Mouse (Mus musculus) right cerebral cortex, adult 18-20 months (tissue): ENCODE results near the gene Arsb.
"Not testable (repeated sequence)": the region's sequence is repeated elsewhere in the genome, so short reads cannot be mapped to it uniquely, and the experiment has no call there.

ENCODE experiments used
- DNase-seq: peaks from one replicate; pipeline ENCODE4 v3.0.0; 2022; ENCODE audit warnings: mixed read lengths

Gene Arsb

DNA sequence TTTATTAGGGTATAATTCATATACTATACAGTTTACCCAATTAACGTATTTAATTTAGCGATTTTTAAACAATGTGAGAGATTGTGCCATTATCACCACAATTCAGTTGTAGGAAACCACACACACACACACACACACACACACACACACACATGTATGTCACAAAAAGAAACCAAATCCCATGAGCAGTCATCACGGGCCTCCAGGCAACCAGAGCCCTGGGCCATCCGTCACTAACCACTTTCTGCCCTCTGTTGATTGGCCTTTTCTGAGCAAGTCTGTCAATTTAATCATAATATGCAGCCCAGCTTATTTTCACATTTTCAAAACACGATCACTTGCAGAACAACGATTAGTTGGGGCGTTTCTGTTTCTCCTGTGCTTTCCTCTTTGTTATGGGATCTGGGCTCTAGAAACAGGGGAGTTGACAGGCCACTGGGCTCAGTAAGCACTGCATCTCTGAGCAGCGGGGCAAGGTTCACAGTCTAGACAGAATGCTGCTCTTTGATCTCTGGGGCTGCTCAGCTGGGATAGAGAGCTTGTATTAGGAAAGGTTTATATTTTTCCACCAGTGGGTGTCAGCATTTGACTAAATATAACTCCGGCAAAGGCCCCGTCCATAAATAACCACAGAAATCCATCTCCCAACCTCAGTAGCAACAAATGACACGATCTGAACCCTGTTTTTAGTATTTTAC lies 21.7 kb downstream of the Arsb start:
- DNase-seq, result peak; percentile 37

DNA sequence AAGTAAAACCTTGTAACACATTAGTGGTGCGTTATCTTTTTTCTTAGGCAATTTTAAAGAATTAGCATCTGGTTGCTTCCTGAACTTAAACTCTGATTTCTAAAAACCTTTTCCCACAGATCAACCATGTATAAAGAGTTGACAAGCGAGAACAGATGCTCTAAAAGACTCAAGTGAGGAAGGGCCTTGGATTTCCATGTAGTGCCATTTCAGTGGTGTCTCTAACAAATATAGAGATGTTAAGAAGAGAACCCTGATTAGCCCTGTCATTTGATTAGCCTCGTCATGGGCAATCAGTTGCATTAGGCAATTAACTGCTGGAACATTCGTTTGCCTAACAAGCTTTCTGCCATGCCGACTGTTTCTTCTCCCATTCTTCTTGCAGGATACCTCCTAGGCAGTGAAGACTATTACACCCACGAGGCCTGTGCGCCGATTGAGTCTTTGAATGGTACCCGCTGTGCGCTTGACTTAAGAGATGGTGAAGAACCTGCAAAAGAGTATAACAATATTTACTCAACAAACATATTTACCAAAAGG lies 22.3 kb downstream of the Arsb start:
- DNase-seq, result no peak

DNA sequence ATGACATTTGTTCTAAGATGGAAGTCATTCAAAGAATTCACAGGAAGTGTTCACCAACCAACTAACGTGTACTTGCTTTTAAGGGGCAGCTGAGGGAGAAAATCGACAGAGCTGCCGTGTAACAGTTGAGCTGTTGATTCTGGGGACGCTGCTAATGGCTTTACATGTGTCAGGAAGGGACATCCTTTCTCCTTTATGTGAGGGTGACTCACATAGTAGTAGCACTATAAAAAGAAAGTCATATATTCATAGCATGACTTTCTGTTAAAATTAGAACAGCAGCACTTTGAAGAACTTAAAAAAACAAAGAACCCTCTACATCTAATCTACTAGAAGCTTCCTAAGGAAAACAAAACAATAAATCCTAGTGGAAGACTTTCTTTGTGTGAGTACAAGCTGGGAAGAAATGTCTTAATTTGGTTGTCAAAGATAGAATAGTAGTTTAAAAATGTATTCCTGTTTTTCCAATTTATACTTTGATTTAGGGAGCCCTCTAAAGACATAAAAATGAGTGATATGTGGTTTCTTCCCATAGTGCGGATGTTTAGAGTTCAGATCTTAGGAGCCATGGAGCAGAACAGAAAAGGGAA lies 25.7 kb downstream of the Arsb start:
- no peak for DNase-seq

DNA sequence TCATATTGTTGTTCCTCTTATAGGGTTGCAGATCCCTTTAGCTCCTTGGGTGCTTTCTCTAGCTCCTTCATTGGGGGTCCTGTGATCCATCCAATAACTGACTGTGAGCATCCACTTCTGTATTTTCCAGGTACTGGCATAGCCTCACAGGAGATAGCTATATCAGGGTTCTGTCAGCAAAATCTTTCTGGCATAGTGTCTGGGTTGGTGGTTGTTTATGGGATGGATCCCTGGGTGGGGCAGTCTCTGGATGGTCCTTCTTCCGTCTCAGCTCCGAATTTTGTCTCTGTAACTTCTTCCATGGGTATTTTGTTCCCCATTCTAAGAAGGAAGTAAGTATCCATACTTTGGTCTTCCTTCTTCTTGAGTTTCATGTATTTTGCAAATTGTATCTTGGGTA lies 38.9 kb downstream of the Arsb start:
- not testable (repeated sequence) for DNase-seq

DNA sequence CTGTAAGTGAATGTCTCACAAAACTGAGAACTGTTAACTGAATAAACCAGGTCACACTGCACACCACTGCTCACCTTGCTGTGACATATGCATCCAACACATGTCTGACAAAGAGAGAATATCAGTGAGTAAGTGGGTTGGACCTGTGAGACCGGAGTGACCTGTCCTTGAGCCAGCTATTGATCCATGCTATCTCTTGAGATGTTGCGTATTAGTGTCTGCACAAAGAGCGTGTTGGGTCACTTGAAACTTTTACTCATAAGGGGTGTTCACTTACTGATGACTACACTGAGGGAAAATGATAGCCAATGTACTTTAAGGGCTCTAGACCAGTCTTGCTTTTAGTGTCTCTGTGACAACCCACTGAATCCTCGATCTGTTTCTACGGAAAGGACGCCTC lies 42.7 kb downstream of the Arsb start:
- no peak for DNase-seq

DNA sequence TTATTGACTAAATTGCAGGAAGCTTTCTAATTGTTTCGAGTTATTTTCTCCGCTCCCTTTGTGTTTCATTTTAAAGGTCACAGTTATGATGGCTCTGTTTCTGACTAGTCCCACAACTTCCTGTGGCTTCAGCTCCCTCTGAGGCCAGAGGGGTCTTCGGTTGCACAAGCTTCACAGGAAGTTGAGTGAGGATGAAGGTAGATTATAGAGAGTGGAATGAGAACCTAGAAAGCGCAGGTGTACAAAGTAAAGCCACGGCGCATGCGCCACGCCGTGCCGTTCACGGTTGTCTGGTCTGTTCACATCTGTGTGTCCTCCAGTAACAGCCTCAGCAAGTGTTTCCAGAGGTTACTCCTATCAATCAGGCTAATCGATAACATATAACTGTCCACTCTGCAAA lies 43.2 kb downstream of the Arsb start:
- no peak for DNase-seq

DNA sequence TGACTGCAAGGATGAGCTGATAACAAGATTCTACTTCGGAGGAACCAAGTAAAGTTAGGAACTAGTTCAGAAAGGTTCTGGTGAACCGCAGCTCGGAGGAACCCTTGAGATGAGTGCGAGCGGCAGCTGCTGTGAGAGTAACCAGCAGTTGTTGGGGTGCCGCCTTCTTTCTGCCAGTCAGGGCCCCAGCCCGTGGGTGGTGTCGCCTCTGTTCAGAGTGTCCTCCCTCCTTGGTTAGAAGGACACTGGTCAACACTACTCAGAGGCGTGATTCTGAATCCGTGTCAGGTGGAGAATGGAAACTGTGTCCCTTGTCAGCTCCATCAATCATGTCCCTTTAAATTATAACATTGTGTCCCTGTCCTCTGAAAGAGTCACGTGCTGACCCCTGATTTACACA lies 43.7 kb downstream of the Arsb start:
- DNase-seq, result no peak

DNA sequence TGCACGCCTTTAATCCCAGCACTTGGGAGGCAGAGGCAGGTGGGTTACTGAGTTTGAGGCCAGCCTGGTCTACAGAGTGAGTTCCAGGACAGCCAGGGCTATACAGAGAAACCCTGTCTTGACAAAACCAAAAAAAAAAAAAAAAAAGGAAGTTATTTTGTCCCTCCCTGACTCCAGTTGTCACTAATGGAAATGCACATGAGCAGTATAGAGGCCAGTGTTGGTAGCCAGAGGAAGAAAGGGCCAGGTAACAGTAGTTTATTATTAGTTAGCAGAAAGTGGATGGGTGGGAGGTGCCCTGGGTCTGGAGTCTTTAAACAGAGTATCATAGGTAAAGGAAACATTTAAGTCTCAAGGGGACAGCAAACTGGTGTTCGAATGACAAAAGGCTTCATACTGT lies 44.7 kb downstream of the Arsb start:
- DNase-seq, result no peak

DNA sequence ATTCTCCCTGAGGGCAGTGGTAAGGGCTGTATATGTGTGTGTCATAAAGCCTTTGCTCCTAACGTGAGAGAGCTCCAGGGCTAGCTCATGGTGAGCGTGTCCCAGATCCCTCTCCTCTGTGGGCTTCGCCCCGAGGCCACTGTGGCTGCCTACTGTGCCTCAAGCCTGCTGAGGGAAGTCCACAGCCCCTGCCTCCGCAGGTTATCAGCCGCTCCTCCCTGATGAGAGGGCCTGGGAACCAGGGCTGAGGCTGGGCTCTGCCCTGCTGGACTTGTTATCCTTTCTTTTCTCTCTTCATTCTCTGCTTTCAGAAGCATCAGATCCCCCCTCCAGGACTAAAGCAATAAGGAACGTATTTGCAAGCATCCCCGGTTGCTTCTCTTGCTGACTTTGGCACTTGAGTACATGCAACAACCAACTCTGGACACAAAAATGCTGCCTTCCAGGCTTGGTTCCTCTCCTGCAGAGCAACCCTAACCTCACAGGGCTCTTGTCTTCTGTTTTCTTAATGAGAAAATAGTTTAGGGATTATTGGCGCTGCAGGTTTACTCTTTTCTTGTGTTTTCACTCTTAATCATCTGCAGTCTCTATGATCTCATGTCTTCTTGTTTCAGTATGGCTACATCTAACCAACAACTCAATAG lies 45.4 kb downstream of the Arsb start:
- DNase-seq, result no peak

DNA sequence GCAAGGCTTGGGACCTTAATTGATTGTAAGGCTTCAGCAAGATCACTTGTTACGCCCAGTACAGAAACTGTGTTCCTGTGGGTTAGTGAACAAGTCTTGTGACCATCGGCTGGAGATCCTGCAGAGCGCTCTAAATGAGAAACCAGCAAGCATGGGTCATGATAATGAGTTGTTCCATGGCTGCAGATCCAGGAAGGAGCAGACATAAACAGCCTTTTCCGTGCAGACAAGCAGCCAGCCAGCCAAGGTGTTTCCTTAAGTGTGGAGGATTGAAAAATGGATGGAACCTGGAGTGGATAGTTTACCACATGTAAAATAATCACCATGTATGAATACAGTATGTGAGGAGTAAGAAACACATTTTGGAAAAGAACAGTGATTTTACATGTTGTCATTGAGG lies 48.7 kb downstream of the Arsb start:
- DNase-seq, result no peak

DNA sequence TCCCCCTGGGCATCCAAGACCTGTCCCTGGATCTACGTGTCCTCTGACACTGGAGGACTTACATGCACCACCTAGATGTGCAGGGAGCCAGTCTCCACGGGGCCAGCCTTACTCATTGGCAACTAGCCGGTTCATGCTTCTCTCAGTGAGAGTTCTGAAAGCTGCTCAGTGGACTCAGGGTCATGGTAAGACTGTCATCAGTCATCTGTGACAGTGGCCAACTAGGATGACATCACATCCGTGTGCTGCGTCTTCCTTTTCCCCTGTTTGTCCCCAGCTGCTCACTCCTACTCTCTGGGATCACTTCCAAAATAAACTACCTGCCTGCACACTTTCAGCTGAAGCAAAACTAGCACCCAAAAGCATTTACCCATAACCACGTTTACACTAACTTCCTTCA lies 50.6 kb downstream of the Arsb start:
- no peak for DNase-seq

DNA sequence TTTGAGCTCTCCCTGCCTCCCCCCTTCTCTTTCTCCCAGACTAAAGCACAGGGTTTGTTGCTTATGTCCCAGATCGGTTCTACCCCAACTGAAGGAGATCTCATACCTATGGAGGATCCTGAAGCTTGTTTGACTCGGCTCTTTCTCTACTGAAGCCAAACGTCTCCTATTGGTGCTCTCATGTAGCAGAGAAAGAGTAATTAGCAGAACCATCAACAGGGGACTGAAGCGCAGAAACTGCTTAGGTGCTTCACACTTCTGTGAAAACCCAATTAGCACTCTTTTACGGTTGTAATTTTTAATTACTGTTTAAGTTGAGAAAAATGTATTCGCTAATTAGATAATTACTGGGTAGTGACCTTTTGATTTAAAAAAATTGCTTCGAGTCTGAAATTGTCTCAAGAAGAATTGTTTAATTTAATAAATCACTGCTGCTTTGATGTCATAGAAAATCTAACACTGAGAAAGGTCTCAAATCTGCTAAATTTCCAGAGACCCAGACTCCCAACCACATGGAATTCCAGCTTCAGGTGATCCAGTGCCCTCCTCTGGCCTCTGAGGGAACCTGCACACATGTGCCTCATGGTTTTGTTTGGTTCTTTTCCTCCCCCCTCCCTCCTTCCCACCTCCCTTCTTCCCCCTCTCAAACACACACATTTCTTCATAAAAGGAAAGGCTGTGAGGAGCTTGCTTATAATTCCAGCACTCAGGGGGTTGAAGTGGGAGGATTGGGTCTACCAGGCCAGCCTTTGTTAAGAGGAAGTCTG lies 54.5 kb downstream of the Arsb start:
- no peak for DNase-seq

DNA sequence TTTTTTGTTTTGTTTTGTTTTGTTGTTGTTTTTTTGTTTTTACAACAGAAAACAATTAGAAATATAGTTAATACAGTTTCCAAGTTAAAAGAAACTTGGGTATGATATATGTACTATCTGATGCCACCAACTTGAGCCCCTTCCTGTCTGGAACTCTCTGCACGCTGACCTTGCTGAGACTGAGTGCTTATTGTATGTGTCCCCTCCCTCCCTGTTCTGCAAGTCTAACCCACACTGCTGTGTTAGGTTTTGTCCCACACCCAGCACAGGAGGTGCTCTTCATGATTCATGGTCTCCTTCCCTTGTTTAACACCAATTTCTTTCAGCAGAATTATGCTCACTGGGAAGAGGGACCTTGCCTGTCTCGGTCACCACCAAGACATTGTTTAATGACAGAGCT lies 56.3 kb downstream of the Arsb start:
- DNase-seq, result no peak

DNA sequence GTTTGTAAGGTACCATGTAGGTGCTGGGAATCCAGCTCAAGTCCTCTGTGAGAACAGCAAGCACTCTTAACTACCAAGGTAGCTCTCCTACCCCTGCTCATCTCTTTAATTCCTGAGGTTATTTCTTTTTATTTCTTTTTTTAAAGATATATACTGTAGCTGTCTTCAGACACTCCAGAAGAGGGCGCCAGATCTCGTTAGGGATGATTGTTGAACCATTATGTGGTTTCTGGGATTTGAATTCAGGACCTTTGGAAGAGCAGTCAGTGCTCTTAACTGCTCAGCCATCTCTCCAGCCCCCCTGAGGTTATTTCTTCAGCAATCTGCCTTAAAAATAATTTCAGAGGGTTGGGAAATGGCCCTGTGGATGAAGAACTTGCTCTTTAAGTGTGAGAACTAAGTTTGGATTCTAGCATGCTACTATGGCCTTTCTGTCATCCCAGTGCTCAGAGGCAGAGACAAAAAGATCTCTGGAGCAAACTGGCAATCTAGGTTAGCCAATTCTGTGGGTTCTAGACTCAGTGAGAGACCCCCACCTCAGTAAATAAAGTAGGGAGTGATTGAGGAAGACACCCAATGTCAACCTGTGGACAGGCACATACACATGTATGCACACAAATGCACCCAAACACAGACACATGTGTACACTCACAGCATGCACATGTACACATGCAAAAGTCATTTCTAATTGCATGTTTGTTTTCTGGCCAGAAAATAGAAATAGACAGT lies 58.3 kb downstream of the Arsb start:
- no peak for DNase-seq

DNA sequence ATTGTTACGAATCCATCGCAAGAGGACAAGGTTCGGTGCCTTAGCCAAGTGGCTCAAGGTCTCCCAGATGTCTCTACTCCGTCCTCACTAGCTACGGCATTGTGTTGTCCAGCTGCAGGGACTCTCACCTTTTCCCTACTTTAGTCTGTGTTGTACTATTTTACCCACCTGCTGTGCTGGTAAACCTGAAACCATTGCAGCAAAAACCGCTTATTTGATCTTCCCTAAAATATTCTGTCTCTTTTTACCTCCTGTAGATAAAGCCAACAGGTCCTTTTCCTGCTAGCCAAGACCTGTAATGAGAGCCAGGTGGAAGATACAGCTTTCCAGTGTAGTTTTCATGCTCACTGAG lies 58.8 kb downstream of the Arsb start:
- DNase-seq, result no peak

DNA sequence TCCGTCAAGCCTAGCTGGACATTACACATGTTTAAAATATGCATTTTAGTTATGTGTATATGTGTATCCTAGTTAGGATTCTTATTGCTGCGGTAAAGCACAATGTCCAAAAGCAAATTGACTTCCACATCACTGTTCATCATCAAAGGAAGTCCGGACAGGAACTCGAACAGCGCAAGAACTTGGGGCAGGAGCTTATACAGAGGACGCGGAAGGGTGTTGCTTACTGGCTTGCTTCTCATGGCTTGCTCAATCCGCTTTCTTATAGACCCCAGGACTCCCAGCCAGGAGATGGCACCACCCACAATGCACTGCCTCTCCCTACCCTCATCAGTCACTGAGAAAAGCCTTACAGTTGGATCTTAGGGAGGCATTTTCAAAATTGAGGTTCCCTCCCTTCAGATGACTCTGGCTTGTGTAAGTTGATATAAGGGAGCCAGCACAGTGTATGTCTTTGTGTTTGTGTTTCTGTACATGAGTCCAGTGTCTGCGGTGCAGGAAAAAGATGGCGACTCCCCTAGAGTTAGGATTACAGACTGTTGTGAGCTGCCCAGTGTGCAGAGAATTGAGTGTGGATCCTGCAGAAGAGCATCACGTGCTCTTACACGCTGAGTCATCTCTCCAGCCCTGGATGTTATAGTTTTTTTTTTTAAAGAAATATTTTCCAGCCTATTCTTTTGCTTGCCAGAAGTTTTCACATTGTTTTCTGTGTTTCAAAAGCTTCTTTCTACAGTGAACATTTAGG lies 66.2 kb downstream of the Arsb start:
- DNase-seq, result no peak

DNA sequence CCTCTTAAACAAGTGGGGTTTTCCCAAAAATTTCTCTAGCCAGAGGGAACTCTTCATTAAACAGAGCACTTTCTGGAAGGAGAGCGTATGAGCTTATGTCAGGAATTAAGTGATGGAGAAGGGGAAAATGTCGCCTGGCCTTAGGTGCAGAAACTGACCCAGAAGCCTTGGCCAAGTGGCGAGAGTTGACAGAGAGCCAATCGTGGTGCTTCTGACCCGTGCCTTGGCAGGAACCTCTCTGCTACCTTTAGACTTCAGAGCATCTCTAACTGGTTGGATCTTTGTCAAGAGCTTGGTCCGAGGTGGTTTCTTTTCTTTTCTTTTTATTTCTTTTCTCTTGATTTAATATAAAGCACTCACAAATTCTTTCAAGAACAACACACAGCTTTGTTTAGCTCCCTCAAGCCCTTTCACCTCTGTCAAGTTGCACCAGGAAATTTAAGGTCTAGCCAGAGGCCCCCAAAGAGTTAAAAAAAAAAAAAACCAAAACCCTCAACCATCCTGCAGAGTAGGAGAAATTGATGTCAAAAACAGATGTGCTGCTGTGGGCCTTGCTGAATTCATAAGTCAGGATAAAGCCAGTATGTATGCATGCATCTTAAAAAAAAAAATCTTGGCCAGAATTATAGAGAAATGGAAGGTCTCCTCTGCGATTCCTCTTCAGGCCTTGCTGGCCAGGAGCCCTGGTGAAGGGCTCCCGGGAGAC lies 67.2 kb downstream of the Arsb start:
- DNase-seq, result no peak

DNA sequence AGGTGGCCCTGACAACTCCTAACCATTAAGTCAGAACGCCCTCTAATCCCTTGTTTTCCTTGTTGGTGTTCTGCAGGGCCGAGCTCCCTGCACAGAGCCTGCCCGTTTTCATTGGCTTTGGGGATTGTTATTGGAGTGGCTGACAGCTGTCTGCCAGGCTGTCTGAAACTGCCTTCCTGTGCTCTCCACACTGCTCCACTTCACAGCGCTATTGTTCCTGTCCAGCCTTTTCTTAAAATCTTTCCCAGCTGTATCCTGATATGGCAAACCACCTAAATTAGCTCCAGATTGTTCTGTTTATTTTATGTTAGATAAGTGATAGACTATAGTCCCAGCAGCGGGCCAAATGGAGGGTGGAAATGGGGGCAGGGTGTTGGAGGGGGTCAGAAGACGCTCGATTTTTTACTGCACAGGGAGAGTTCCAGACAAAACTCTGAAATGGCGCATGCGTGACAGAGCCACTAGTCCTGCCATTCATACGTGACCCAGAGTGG lies 67.8 kb downstream of the Arsb start:
- DNase-seq, result no peak

DNA sequence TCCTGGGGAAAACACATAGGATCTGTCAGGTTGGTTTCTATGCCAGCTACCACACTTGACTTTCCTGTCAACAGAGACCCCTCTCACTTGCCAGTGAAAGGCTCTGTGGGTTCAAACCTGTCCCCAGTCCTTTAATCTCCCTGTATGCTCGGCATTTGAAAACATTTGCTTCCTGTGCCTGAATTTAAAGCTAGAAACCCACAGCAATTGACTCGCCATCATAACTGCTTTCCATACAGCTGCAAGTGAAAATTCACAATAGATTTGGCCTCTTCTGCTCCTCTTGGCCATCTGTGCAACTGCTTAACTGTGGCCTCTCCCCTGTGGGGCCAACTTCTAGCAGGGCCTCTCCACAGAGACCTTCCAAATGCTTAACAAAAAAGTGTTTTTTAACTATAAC lies 68.3 kb downstream of the Arsb start:
- no peak for DNase-seq

DNA sequence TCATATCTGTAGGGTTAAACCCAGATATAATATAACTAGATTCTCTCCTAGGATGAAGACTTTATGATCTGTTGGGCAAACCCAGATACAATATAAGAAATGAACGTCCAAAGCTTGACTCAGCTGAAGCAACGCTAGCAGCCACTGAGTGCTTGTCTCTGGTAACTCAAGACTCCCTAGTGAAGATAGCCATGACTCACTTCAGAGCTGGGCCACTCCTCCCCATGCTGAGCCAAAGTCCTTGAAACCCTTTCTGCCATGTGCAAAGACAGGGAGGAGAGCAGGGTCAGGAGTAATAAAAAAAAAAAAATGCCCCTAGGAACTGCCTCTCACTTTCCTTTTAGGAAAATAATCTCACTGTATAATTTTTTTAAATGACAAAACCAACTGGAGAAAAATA lies 68.7 kb downstream of the Arsb start:
- no peak for DNase-seq

DNA sequence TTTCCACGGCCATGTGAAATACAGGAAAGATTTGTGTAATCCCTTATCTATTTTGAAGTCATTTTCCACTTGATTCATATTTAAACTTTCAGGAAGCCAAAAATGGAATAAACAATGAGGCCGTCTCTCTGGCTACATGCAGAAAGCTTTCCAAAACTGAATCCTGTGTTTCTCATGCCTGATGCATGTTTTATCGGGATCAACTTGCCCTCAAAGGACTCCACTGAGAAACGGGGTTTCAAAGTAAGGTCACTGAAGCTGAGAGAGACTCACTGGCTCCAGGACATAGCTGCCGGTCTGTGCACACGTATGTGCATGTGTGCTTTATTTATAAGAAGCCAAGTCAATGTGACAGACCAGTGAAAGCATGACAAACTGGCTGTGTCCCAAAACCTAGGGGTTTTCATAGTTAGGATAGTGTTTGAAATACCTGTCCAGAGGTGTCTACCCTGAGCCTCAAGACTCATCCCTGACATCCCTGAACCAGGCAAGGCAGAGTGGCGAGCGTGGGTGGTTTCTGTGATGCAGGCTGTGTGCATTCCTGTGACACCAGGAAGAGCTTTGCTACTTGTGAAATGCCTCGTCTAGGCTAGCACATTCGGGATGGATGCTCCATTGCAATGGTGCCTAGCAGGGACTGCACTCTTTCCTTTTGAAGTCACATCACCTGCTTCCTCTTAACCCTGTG lies 75.5 kb downstream of the Arsb start:
- DNase-seq, result no peak
